Mouse (Mus musculus) gastrocnemius, postnatal 25 days (tissue): ENCODE measurements at regions not wholly inside any gene's neighbourhood (a gene's known extent, or its start where the extent isn't known, plus 50 kb on each side); places are given as distances from the start of the nearest gene placed in this dataset.

ENCODE experiments used
- DNase-seq: peaks from one replicate; pipeline ENCODE4 v3.0.0; 2022

GRCm38 (mm10) chr2:179263888-179264287 is 178.3 kb upstream of the Cdh4 start:
- no peak for DNase-seq

DNA sequence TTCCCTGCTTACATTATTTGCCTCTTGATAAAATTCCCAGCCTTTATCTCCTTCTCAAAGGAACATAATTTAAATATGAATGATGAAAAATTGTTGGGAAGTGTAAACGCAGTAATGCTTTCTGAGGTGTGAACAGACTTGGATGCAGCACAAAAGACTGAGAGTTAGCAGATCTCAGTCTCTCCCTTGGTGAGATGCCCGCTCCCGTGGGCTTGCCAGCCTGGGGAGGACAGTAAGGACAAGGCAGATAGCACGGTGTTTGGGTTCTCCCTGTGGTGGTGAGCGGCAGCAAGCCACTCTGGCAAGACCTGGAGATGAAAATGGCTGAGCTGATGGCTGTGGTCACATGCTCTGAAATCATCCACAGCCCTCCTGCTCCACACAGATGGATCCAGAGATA is 176.8 kb upstream of the Cdh4 start:
- DNase-seq: no peak

DNA sequence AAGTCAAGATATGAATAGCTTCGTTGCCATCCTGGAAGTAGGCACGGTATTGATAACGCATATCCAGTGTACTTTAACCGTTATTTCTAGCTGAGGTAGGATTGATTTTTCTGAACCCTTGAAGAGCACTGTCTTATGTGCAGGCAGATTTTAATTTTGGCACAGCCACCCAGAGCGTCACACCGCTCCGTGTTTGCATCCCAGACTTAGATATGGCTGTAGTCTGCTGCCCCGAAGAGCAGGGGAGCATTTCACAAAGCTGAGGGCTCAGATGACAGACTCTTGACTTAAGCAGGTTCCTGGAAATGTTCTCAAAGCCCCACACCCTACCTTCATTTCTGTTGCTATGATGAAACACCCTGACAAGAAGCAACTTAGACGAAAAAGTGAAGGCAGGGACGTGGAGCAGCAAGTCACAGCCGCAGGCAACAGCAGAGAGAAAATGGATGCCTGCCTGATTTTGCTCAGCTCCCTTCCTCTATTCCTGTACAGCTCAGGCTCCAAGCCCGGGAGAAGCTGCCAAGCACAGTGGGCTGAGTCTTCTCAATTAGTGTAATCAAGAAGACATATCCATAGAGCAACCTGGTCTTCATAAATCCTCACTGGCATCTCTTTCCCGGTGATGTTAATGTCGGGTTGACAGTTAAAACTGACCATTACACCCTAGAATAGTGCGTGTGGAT is 164.9 kb upstream of the Cdh4 start:
- DNase-seq: no peak

- DNase-seq: no peak
Measured at GRCm38 (mm10) chr2:179277887-179278282, 164.3 kb upstream of the Cdh4 start.

GRCm38 (mm10) chr2:179282276-179282675 is 160.0 kb upstream of the Cdh4 start:
- DNase-seq: peak; percentile 11

- DNase-seq: no peak
Measured at GRCm38 (mm10) chr2:179290394-179290793, 151.8 kb upstream of the Cdh4 start.

DNA sequence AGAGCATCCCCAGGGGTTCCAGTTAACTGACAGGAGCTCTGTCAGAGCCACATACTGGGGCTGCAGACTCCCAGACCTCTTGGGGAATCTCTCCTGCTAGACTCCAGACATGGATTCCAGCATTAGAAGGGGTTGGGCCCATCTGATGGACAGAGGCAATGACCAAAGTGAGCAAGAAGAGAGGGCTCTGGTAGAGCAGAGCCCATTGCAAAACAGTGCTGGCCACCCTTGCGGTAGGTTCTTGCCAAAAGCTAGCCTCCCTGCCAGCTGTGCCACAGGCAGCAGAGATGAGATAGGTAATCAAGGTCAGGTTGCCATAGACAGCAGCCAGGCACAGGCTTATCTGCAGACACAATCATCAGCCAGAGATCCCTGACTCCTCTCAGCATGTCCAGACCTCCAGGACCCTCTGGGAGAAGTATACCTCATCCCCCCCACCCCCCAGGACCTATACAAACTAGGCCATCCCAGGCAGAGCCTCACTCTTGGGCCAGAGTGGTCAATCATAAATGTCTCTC is 151.1 kb upstream of the Cdh4 start:
- no peak for DNase-seq

GRCm38 (mm10) chr2:179291958-179292357 is 150.3 kb upstream of the Cdh4 start:
- no peak for DNase-seq

- DNase-seq: no peak
Measured at GRCm38 (mm10) chr2:179292566-179292965, 149.7 kb upstream of the Cdh4 start.

DNA sequence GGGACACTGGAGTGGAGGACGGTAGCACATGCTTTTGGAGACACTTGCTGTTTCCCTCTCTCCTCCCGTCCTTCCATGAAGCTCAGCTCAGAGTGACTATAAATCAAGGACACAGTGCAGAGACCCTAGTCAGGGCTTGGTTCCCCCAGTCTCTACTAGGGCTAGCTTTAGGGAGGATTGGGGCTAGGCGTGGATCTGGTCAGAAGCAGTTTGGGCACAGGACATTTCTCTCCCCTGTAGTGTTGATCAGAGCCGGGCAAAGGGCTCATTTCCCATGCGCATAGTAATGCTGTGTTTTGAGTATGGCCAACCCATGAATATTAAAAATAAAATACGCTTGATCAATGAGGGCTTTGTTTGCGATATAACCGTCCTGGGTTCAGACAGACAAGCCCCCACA is 149.1 kb upstream of the Cdh4 start:
- no peak for DNase-seq

DNA sequence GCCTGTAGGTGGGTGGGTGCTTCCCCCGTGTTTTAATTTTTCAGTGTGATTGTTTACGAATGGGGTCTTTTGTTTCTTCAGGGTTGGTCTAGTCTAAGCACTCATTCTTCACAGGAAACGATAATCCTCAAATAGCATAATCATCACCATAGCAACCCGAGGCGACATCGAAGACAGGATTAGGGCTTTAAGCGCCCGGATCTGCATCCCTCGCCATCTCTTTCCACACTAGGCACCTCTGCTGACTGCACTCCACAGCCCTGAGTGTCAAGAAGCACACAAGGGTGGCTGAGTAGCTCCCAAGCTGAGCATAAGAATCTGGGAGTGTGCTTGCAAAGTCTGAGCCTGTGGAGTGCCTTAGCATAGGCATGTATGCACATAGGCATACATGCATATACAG is 145.2 kb upstream of the Cdh4 start:
- DNase-seq: no peak

- no peak for DNase-seq
Measured at GRCm38 (mm10) chr2:179303765-179304164, 138.5 kb upstream of the Cdh4 start.

GRCm38 (mm10) chr2:179307286-179307931 is 134.8 kb upstream of the Cdh4 start:
- no peak for DNase-seq

GRCm38 (mm10) chr2:179307932-179308303 is 134.3 kb upstream of the Cdh4 start:
- no peak for DNase-seq

DNA sequence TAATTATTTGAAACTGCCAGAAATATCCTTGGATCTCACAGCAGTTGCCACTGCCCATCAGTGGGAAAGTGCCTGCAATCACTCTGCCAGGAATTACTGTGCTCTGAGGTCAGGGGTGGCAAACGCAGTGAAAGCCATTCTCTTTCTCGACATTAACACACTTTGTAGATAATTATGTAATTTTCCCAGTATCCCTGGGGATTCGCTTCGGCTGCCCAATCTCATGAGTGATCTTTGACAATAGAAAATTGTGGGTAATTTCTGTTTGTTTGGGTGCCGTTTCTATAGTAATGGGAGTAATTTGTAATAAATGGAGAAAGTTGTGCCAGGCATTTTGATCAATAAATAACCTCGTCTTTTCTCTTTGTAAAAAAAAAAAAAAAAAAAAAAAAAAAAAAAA is 124.2 kb upstream of the Cdh4 start:
- DNase-seq: no peak

DNA sequence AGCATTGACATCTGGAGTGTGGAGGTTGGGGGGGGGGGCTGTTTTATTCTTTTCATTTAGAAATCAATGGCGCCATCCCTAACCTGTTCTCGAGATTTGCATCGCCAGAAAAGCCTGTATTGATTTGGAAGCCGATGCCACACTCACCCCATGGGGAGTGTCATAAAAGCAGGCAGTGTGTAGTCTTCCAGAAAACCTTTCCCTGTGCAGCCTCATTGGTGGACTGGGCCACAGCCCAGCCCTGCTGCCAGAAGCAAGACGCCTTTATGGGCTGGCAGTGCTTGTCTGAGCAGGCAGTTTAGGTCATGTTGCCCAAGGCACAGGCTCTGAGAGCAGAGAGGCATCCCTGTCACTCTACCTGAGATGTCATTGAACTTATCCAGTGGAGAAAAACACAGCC is 117.0 kb upstream of the Cdh4 start:
- no peak for DNase-seq

DNA sequence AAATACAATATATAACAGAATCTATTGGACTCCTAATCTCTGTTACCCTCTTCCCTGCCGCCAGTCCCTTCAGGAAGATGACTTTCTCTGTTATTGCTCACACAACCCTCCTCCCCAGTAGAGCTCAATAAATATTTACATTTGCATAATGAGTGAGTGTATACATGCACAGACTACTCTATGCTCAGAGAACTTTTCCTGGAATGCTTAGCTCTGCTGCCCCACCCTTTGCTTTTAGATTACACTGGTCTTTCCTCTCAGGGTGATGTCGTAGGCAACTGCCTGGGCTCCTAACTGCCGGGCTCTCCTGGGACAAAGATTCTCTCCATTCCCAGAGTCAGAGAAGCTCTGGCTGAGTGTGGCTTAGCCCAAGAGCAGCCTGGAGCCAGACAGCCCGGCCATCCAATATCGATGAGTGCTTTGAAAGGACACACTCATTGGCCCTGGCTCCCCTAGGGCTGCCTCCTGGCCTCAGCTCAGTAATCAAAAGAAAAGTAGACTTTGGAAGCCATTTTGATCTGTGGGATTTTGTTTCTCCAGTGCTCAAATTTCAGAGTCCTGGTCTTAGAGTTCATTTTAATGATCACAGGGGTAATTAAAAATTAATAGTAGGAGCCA is 109.2 kb upstream of the Cdh4 start:
- DNase-seq: peak; percentile 14

DNA sequence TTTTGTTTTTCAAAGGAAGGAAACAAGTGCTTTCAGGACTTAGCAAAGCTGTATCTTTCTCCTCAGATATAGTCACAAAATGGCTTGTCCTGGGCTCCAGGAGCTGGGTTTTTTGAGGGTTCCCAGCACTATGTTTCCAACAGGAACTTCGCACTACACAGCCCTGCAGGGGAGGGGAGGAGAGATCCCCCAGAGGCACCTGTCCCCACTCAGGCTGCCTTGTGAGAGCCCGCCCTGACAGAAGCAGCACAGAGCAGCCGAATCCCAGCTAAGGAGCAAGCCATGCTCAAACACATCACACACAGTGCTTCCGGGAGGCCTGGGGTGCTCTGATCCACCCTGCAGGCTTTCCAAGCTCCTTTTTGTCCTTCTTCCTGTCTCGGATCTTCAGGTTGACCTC is 108.6 kb upstream of the Cdh4 start:
- no peak for DNase-seq

DNA sequence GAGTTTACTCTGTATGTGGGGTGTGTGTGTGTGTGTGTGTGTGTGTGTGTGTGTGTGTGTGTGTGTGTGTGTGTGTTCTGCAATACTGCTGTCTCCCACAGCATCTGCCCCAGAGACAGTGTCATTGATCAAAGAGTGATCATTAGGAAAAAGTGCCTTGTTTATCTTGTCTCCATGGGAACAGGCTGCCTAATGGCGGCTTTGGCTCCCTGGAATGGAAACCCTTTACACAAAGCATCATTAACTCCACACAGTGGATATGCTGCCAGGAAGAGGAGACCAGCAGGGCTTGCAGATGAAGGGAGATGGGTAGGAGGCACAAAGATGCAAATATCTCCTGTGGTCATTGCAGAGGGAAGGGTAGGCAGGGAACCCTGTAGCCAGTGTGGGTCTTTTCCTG is 106.0 kb upstream of the Cdh4 start:
- DNase-seq: no peak

DNA sequence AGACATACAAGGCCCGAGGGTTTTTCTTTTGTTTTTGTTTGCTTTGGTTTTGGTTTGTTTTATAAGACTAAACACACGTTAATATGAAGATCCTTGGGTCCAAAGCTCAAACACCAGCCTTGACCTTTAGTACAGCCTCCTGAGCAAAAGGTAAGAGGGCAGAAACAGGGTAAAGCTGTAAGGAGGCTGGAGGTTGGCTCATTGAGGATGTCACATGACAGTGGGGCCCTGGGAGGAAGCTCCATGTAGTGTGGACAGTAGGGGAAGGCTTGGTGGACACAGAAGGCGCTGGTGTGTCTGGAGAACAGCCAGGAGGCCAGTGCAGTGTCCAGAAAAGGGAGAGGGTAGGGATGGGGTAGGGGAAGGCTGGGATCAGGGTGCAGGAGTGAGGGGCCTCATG is 89.6 kb upstream of the Cdh4 start:
- no peak for DNase-seq

GRCm38 (mm10) chr2:179354866-179355265 is 87.4 kb upstream of the Cdh4 start:
- no peak for DNase-seq

- no peak for DNase-seq
Measured at GRCm38 (mm10) chr2:179370882-179371546, 71.2 kb upstream of the Cdh4 start.

DNA sequence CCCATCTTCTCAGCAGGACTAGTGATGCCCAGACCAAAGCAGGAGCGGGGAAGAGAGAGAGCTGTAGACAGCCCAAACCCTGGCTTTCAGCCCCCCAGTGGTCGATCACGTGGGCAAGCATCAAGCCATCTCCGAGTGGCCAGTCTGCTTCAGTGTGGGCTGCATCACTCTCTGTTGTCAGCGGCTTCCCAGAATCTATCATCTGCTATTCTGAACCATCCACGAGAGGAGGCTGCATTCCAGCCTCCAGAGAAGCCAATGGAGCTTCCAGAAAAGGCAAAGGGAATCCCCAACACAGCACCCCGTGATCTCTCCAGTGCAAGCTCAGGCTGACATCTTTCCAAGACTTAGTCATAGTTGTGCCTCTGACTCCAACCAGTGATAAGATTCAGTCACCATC is 70.7 kb upstream of the Cdh4 start:
- DNase-seq: no peak
